ENCODE assay signal across 12 mouse cellular contexts in the genomic region with DNA sequence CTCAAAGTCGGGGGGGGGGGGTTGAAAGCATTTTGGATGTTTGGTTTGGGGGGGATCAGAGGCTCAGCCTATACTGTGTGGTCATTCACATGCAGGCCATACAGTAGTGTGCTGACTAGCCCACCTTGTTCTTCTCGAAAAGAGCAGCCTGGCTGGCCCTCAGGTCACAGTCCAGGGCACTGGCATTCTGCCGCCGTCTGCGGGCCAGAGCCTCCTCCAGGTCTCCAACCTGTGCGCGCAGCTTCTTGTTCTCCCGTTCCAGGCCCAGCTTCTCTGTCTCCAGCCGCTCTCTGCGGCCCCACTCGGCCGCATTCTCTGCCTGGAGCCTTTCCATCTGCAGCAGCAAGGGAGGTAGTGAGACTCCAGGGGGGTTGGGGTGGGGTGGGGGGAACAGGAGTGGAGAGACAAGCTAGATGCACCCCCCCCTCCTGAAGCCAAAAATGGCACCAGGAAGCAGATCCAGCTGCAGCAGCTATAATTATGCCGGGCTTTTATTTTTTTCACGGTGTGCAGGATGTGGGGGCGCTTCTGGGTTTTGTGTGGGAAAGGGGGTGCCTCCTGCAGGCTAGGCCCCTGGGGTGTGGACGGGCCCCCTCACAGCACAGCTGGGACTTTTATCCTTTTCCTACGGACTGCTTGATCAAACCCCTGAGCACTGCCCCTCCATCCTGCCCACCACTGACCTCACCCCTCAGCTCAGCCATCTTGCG. TPM values are rescaled to one million over a fixed set of nuclear protein-coding genes. Genes with fewer than 3 reads are reported as not detected.
DNase-seq lines count a peak whose midpoint lies in the region; ATAC-seq and TF ChIP-seq lines count a peak whose summit lies in the region.
"Had no signal": no experiment of that assay in that cellular context is flagged by ENCODE, and none has a peak within 500 bp of the region (broad histone marks: within the 10 kb centered on the region; RNA-seq: fewer than 3 reads in every experiment).

No protein-coding gene starts in this region.

- 83% methylated on average over 18 of the region's 18 CpGs for WGBS in heart, embryonic 15.5 days
- WGBS in kidney, postnatal 0 days: 68% methylated on average over 18 of the region's 18 CpGs
- WGBS in forebrain, embryonic 15.5 days: 82% methylated on average over 18 of the region's 18 CpGs

- H3K4me3 ChIP-seq in layer of hippocampus, adult 2 months: no peak overlapping the region
- peak overlapping the region; percentile 35 for H3K4me3 ChIP-seq in brown adipose tissue, adult 24 weeks (ENCODE audit: insufficient read depth, low read depth, low read length)
- H3K4me3 ChIP-seq in heart, embryonic 15.5 days: no peak overlapping the region
- H3K4me3 ChIP-seq in kidney, postnatal 0 days (replicated peaks; ENCODE audit: low read depth, low read length): no peak overlapping the region
- H3K4me3 ChIP-seq in forebrain, embryonic 15.5 days: no peak overlapping the region
- H3K4me3 ChIP-seq: embryonic facial prominence, embryonic 13.5 days; forebrain, embryonic 13.5 days had no signal

- no peak for DNase-seq in layer of hippocampus, adult 2 months (ENCODE audit: low spot score in 2 of 2)
- DNase-seq in layer of hippocampus, adult 9-11 months: no peak
- no peak for DNase-seq in kidney, postnatal 0 days (ENCODE audit: low spot score)
- no peak for DNase-seq in spleen, adult 18-20 months
- DNase-seq in layer of hippocampus, postnatal 14 days (ENCODE audit: low spot score in 2 of 2): no peak
- DNase-seq: liver, postnatal 0 days had no signal

- peaks cover 17% of the 10 kb centered on the region for H3K4me1 ChIP-seq in brown adipose tissue, adult 24 weeks (ENCODE audit: control insufficient read depth, insufficient read depth, insufficient read length, low read length)
- H3K4me1 ChIP-seq in heart, embryonic 15.5 days (replicated peaks): peaks cover 40% of the 10 kb centered on the region
- H3K4me1 ChIP-seq in kidney, postnatal 0 days (replicated peaks; ENCODE audit: insufficient read depth, low read length): peaks cover 18% of the 10 kb centered on the region
- H3K4me1 ChIP-seq in forebrain, embryonic 15.5 days: peaks cover 11% of the 10 kb centered on the region

- H3K27me3 ChIP-seq in heart, embryonic 15.5 days: no peaks in the 10 kb centered on the region
- H3K27me3 ChIP-seq in kidney, postnatal 0 days (ENCODE audit: insufficient read depth, low read length): no peaks in the 10 kb centered on the region
- H3K27me3 ChIP-seq in forebrain, embryonic 15.5 days: peaks cover 6% of the 10 kb centered on the region; the same call in 1 of the 2 replicates

- 0 out of 2 replicates have a peak overlapping the region, but pooled peaks have one; percentile 10 for H3K27ac ChIP-seq in layer of hippocampus, adult 2 months
- peak overlapping the region; percentile 77 for H3K27ac ChIP-seq in brown adipose tissue, adult 24 weeks (replicated peaks; ENCODE audit: low read depth, low read length)
- H3K27ac ChIP-seq in heart, embryonic 15.5 days: 0 out of 2 replicates have a peak overlapping the region, but pooled peaks have one; percentile 29
- 0 out of 2 replicates have a peak overlapping the region, but pooled peaks have one; percentile 50 for H3K27ac ChIP-seq in kidney, postnatal 0 days
- H3K27ac ChIP-seq in forebrain, embryonic 15.5 days (replicated peaks): no peak overlapping the region
- H3K27ac ChIP-seq: embryonic facial prominence, embryonic 13.5 days; forebrain, embryonic 13.5 days had no signal

- no peak overlapping the region for H3K4me2 ChIP-seq in heart, embryonic 15.5 days
- no peak overlapping the region for H3K4me2 ChIP-seq in kidney, postnatal 0 days (ENCODE audit: low read length)
- H3K4me2 ChIP-seq in forebrain, embryonic 15.5 days (replicated peaks): no peak overlapping the region
- H3K4me2 ChIP-seq: embryonic facial prominence, embryonic 13.5 days; forebrain, embryonic 13.5 days had no signal

- no peaks in the 10 kb centered on the region for H3K9me3 ChIP-seq in heart, embryonic 15.5 days (replicated peaks)
- H3K9me3 ChIP-seq in kidney, postnatal 0 days (replicated peaks; ENCODE audit: low read length): no peaks in the 10 kb centered on the region
- no peaks in the 10 kb centered on the region for H3K9me3 ChIP-seq in forebrain, embryonic 15.5 days
- H3K9me3 ChIP-seq: embryonic facial prominence, embryonic 13.5 days; forebrain, embryonic 13.5 days had no signal

- H3K36me3 ChIP-seq in heart, embryonic 15.5 days: peaks cover 49% of the 10 kb centered on the region
- peaks cover 10% of the 10 kb centered on the region; the same call in 1 of the 2 replicates for H3K36me3 ChIP-seq in kidney, postnatal 0 days (ENCODE audit: insufficient read depth, low read length)
- no peaks in the 10 kb centered on the region for H3K36me3 ChIP-seq in forebrain, embryonic 15.5 days

- no peak for ATAC-seq in heart, embryonic 15.5 days (replicated peaks; ENCODE audit: insufficient number of reproducible peaks, insufficient read depth, low FRiP score, low read depth)
- no peak; the same call in 1 of the 2 replicates for ATAC-seq in kidney, postnatal 0 days (replicated peaks; ENCODE audit: low FRiP score, low read depth)
- ATAC-seq in forebrain, embryonic 15.5 days (replicated peaks): no peak
- ATAC-seq: forebrain, embryonic 13.5 days; hindbrain, embryonic 16.5 days had no signal

- no peak for TF ChIP-seq CTCF in layer of hippocampus, adult 2 months (conservative IDR thresholded peaks at IDR 0.05)
- no peak for TF ChIP-seq CTCF in kidney, postnatal 0 days (IDR thresholded peaks at IDR 0.05; ENCODE audit: low read depth)

- H3K9ac ChIP-seq in heart, embryonic 15.5 days: no peak overlapping the region
- 0 out of 2 replicates have a peak overlapping the region, but pooled peaks have one; percentile 18 for H3K9ac ChIP-seq in kidney, postnatal 0 days (ENCODE audit: low read depth, low read length)
- H3K9ac ChIP-seq in forebrain, embryonic 15.5 days (replicated peaks): no peak overlapping the region
- H3K9ac ChIP-seq: embryonic facial prominence, embryonic 13.5 days; forebrain, embryonic 13.5 days; liver, postnatal 0 days had no signal

RNA-seq across cellular contexts. Expression of gene Ccdc102a, which starts 10.2 kb away (rescaled TPM):
- total RNA-seq in layer of hippocampus, adult 2 months (2021): 1 to 10 TPM; 1.7 to 1.9 TPM
- 1.2 and 1.5 TPM in 2 replicates for polyA plus RNA-seq in brown adipose tissue, adult 24 weeks (2012; ENCODE audit: insufficient read depth, insufficient read length, missing spikeins)
- polyA plus RNA-seq in heart, embryonic 15.5 days (2015; fragmentation: Nextera tagmentation; extraction: Ambion mirVana): 18.6 and 25.1 TPM in 2 replicates
- polyA plus RNA-seq in kidney, postnatal 0 days (2015; fragmentation: Nextera tagmentation; extraction: Ambion mirVana): 17.5 and 20.0 TPM in 2 replicates
- 5.4 and 5.6 TPM in 2 replicates for polyA plus RNA-seq in forebrain, embryonic 15.5 days (2015; fragmentation: Nextera tagmentation; extraction: Ambion mirVana)
- total RNA-seq in layer of hippocampus, postnatal 14 days (2021): 1 to 10 TPM; 2.7 to 3.8 TPM

RNA-seq across cellular contexts. Expression of gene Adgrg5, which starts 15.7 kb away (rescaled TPM):
- not detected for total RNA-seq in layer of hippocampus, adult 2 months (2021)
- not detected in 2 replicates for polyA plus RNA-seq in brown adipose tissue, adult 24 weeks (2012; ENCODE audit: insufficient read depth, insufficient read length, missing spikeins)
- polyA plus RNA-seq in heart, embryonic 15.5 days (2015; fragmentation: Nextera tagmentation; extraction: Ambion mirVana): 0.25 and 1.2 TPM in 2 replicates
- not detected in 2 replicates for polyA plus RNA-seq in kidney, postnatal 0 days (2015; fragmentation: Nextera tagmentation; extraction: Ambion mirVana)
- 0.27 TPM in 1 of 2 replicates, not detected in the other for polyA plus RNA-seq in forebrain, embryonic 15.5 days (2015; fragmentation: Nextera tagmentation; extraction: Ambion mirVana)
- not detected for total RNA-seq in layer of hippocampus, postnatal 14 days (2021)

RNA-seq across cellular contexts. Expression of gene Dok4, which starts 31.6 kb away (rescaled TPM):
- total RNA-seq in layer of hippocampus, adult 2 months (2021): 10 to 100 TPM; 24.1 to 26.4 TPM
- 3.8 and 8.4 TPM in 2 replicates for polyA plus RNA-seq in brown adipose tissue, adult 24 weeks (2012; ENCODE audit: insufficient read depth, insufficient read length, missing spikeins)
- 22.9 and 31.6 TPM in 2 replicates for polyA plus RNA-seq in heart, embryonic 15.5 days (2015; fragmentation: Nextera tagmentation; extraction: Ambion mirVana)
- polyA plus RNA-seq in kidney, postnatal 0 days (2015; fragmentation: Nextera tagmentation; extraction: Ambion mirVana): 25.2 TPM in 2 replicates
- 63.6 and 69.2 TPM in 2 replicates for polyA plus RNA-seq in forebrain, embryonic 15.5 days (2015; fragmentation: Nextera tagmentation; extraction: Ambion mirVana)
- 10 to 100 TPM; 50.2 to 54.1 TPM for total RNA-seq in layer of hippocampus, postnatal 14 days (2021)

RNA-seq across cellular contexts. Expression of gene Polr2c, which starts 50.5 kb away (rescaled TPM):
- total RNA-seq in layer of hippocampus, adult 2 months (2021): 10 to 100 TPM; 69.1 to 71.4 TPM
- polyA plus RNA-seq in brown adipose tissue, adult 24 weeks (2012; ENCODE audit: insufficient read depth, insufficient read length, missing spikeins): 55.0 and 64.8 TPM in 2 replicates
- polyA plus RNA-seq in heart, embryonic 15.5 days (2015; fragmentation: Nextera tagmentation; extraction: Ambion mirVana): 107 and 122 TPM in 2 replicates
- 129 and 132 TPM in 2 replicates for polyA plus RNA-seq in kidney, postnatal 0 days (2015; fragmentation: Nextera tagmentation; extraction: Ambion mirVana)
- 150 and 153 TPM in 2 replicates for polyA plus RNA-seq in forebrain, embryonic 15.5 days (2015; fragmentation: Nextera tagmentation; extraction: Ambion mirVana)
- 10 to 100 TPM; 50.0 to 57.8 TPM for total RNA-seq in layer of hippocampus, postnatal 14 days (2021)
